Mouse (Mus musculus): ENCODE results near the gene Cuedc1. TPM values are rescaled to one million over a fixed set of nuclear protein-coding genes. Genes with fewer than 3 reads are reported as not detected.
A peak's percentile ranks its signal among the peaks of the same experiment; 100 is the strongest.

The Cuedc1 gene
- polyA plus RNA-seq, 1 experiment from 2014 or later = 23.8 TPM

- 64% methylated on average over 5 of the region's 5 CpGs for WGBS
- H3K4me2 ChIP-seq = no peak overlapping the region
- H3K9me3 ChIP-seq = no peaks in the 10 kb centered on the region
- no peak overlapping the region for H3K27ac ChIP-seq
- ATAC-seq (ENCODE audit: insufficient read depth, low FRiP score, low read depth) = no peak
- H3K9ac ChIP-seq = no peak overlapping the region
- H3K36me3 ChIP-seq = no peaks in the 10 kb centered on the region
- H3K4me1 ChIP-seq = peaks cover 8% of the 10 kb centered on the region; the same call in 1 of the 2 replicates
- no peaks in the 10 kb centered on the region for H3K27me3 ChIP-seq (replicated peaks)
- no peak overlapping the region for H3K4me3 ChIP-seq (replicated peaks)
These were observed 8.7 kb upstream of the Cuedc1 start for GRCm38 (mm10) chr11:88089150-88089549.

- Histone ChIP-seq H3K36me3 (no peaks in the 10 kb centered on the region), H3K4me3 (replicated peaks) (no peak overlapping the region), H3K9me3 (no peaks in the 10 kb centered on the region), H3K27ac (no peak overlapping the region), H3K27me3 (replicated peaks) (no peaks in the 10 kb centered on the region), H3K9ac (no peak overlapping the region), H3K4me1 (peaks cover 8% of the 10 kb centered on the region; the same call in 1 of the 2 replicates), H3K4me2 (no peak overlapping the region)
- no peak for ATAC-seq (ENCODE audit: insufficient read depth, low FRiP score, low read depth)
- 71% methylated on average over 5 of the region's 5 CpGs for WGBS
These were observed 7.6 kb upstream of the Cuedc1 start for GRCm38 (mm10) chr11:88090293-88090692.

DNA sequence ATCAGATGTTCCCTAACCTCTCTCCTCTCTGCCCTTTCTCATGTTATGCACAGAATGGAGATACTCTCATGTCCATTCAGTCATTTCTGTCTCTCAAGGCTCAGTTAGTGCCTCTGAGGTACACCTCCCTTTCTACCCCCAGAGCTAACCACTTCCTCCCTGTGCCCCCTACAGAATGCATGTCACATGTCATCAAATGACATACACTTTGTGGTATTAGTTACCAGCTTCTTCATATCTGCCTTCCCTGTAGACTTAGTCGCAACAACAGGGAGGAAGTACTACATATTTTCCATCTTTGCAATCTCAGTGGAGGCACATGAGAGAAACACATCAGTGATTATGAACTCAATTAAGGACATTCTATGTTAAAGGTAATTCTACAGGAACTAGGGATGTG lies 5.9 kb upstream of the Cuedc1 start:
- no peak for ATAC-seq (ENCODE audit: insufficient read depth, low FRiP score, low read depth)
- WGBS = 65% methylated on average over 1 of the region's 1 CpGs
- Histone ChIP-seq H3K4me1 (peaks cover 10% of the 10 kb centered on the region), H3K27ac (no peak overlapping the region), H3K27me3 (replicated peaks) (no peaks in the 10 kb centered on the region), H3K36me3 (no peaks in the 10 kb centered on the region), H3K9ac (no peak overlapping the region), H3K4me2 (no peak overlapping the region), H3K9me3 (no peaks in the 10 kb centered on the region), H3K4me3 (replicated peaks) (no peak overlapping the region)

DNA sequence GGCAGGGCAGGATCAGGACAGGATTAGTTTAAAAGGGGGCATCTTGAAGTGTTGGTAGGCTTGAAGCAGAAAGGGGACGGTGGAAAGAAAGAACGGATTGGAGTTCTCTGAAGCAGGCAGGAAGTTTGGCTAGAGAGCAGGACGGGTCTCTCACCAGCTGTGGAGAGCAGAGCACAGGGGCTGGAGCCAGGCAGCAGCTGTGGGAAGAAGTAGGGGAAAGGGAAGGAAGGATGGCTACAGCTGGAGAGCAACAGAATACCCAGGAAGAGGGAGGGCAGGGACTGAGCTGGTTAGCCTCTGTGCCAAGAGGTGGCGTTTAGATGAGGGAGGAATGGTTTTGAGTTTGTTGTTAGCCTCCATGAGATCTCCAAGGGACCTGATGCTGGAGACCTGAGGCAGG lies 685 bp upstream of the Cuedc1 start:
- Histone ChIP-seq H3K4me3 (replicated peaks) (no peak overlapping the region), H3K9ac (no peak overlapping the region), H3K36me3 (no peaks in the 10 kb centered on the region), H3K27me3 (replicated peaks) (no peaks in the 10 kb centered on the region), H3K4me2 (peak overlapping the region; percentile 86), H3K9me3 (no peaks in the 10 kb centered on the region), H3K4me1 (peaks cover 21% of the 10 kb centered on the region), H3K27ac (peak overlapping the region; percentile 72)
- WGBS = 15% methylated on average over 4 of the region's 4 CpGs
- 0 out of 2 replicates have a peak, but pooled peaks have one; percentile 54 for ATAC-seq (ENCODE audit: insufficient read depth, low FRiP score, low read depth)

DNA sequence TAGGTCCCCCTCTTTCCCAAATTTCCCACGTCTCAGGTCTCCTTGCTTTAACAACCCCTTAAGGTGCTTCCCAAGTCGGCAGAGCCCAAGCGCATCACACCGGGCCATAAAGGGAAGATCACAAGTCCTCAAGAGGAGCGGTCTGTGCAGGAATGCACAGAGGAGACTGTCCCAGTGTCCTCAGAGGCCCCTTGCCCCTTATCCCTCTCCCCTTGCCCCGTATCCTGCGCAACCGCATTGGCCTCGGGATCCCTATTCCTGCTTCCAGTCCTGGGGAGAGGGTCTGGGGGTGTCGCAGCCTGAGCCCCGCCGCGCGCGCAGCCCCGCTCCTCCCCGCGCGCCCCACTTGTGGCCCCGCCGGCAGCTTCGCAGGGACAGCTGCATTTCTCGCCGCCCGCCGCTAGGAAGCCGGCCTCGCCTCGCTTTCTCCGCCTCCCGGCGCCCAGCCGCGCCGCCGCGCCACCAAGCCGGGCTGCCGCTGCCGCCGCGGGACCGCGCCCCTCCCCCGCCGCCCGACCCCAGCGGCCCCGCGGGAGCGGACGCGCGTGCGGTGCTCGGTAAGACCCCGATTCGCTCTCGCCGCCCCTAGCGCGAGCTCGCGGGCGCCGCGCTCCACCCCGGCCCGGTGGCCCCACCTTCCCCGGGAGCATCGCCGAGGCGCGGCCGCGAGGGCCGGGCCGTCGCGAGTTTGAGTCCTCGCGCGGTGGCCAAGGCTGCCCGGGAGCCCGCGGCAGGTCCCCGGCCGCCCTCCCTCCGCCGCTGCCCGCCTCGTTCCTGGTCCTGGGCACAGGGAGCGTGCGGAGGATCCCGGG lies 1.1 kb downstream of the Cuedc1 start:
- Histone ChIP-seq H3K36me3 (no peaks in the 10 kb centered on the region), H3K27ac (peak overlapping the region; percentile 83), H3K27me3 (replicated peaks) (no peaks in the 10 kb centered on the region), H3K9ac (peak overlapping the region; percentile 73), H3K4me2 (peak overlapping the region; percentile 86), H3K9me3 (no peaks in the 10 kb centered on the region), H3K4me3 (replicated peaks) (peak overlapping the region; percentile 65), H3K4me1 (peaks cover 21% of the 10 kb centered on the region)
- WGBS = under 1% methylated on average over 92 of the region's 95 CpGs
- ATAC-seq (ENCODE audit: insufficient read depth, low FRiP score, low read depth) = peak; percentile 56

- peak; percentile 29; the same call in 1 of the 2 replicates for ATAC-seq (ENCODE audit: insufficient read depth, low FRiP score, low read depth)
- H3K9ac ChIP-seq = peak overlapping the region; percentile 73
- peak overlapping the region; percentile 86 for H3K4me2 ChIP-seq
- H3K4me3 ChIP-seq (replicated peaks) = peak overlapping the region; percentile 65
- H3K36me3 ChIP-seq = no peaks in the 10 kb centered on the region
- H3K9me3 ChIP-seq = no peaks in the 10 kb centered on the region
- H3K4me1 ChIP-seq = peaks cover 21% of the 10 kb centered on the region
- H3K27ac ChIP-seq = peak overlapping the region; percentile 83
- under 1% methylated on average over 27 of the region's 38 CpGs for WGBS
- H3K27me3 ChIP-seq (replicated peaks) = no peaks in the 10 kb centered on the region
These were observed 1.8 kb downstream of the Cuedc1 start for GRCm38 (mm10) chr11:88099599-88100023.

GRCm38 (mm10) chr11:88100170-88100569 lies 2.3 kb downstream of the Cuedc1 start:
- H3K27ac ChIP-seq = 0 out of 2 replicates have a peak overlapping the region, but pooled peaks have one; percentile 83
- 35% methylated on average over 4 of the region's 4 CpGs for whole genome bisulfite sequencing
- no peak overlapping the region for H3K9ac ChIP-seq

GRCm38 (mm10) chr11:88103214-88103941 lies 5.5 kb downstream of the Cuedc1 start:
- no peak for ATAC-seq (ENCODE audit: insufficient read depth, low FRiP score, low read depth)
- H3K36me3 ChIP-seq = no peaks in the 10 kb centered on the region
- WGBS = 86% methylated on average over 19 of the region's 19 CpGs
- H3K4me3 ChIP-seq (replicated peaks) = no peak overlapping the region
- no peak overlapping the region for H3K4me2 ChIP-seq
- peaks cover 21% of the 10 kb centered on the region for H3K4me1 ChIP-seq
- no peaks in the 10 kb centered on the region for H3K27me3 ChIP-seq (replicated peaks)
- no peaks in the 10 kb centered on the region for H3K9me3 ChIP-seq
- H3K9ac ChIP-seq = no peak overlapping the region
- H3K27ac ChIP-seq = no peak overlapping the region

More at GRCm38 (mm10) chr11:88100170-88100569, 2.3 kb downstream of the Cuedc1 start:
- Histone ChIP-seq H3K4me3 (replicated peaks) (peak overlapping the region; percentile 65), H3K36me3 (no peaks in the 10 kb centered on the region), H3K9me3 (no peaks in the 10 kb centered on the region), H3K27me3 (replicated peaks) (no peaks in the 10 kb centered on the region), H3K4me1 (peaks cover 21% of the 10 kb centered on the region), H3K4me2 (peak overlapping the region; percentile 86)
- ATAC-seq (ENCODE audit: insufficient read depth, low FRiP score, low read depth) = no peak

GRCm38 (mm10) chr11:88105494-88106291 lies 7.8 kb downstream of the Cuedc1 start:
- H3K27ac ChIP-seq = no peak overlapping the region
- 65% methylated on average over 6 of the region's 6 CpGs for WGBS
- no peak overlapping the region for H3K4me2 ChIP-seq
- H3K9me3 ChIP-seq = no peaks in the 10 kb centered on the region
- H3K4me1 ChIP-seq = peaks cover 12% of the 10 kb centered on the region
- H3K9ac ChIP-seq = no peak overlapping the region
- no peaks in the 10 kb centered on the region for H3K27me3 ChIP-seq (replicated peaks)
- H3K36me3 ChIP-seq = no peaks in the 10 kb centered on the region
- H3K4me3 ChIP-seq (replicated peaks) = no peak overlapping the region
- no peak for ATAC-seq (ENCODE audit: insufficient read depth, low FRiP score, low read depth)

GRCm38 (mm10) chr11:88106292-88106554 lies 8.4 kb downstream of the Cuedc1 start:
- no peaks in the 10 kb centered on the region for H3K9me3 ChIP-seq
- H3K27me3 ChIP-seq (replicated peaks) = no peaks in the 10 kb centered on the region
- no peak overlapping the region for H3K4me3 ChIP-seq (replicated peaks)
- no peaks in the 10 kb centered on the region for H3K36me3 ChIP-seq
- ATAC-seq (ENCODE audit: insufficient read depth, low FRiP score, low read depth) = no peak
- no peak overlapping the region for H3K4me2 ChIP-seq
- no peak overlapping the region for H3K9ac ChIP-seq
- H3K27ac ChIP-seq = no peak overlapping the region
- 58% methylated on average over 8 of the region's 8 CpGs for WGBS
- peaks cover 12% of the 10 kb centered on the region for H3K4me1 ChIP-seq

DNA sequence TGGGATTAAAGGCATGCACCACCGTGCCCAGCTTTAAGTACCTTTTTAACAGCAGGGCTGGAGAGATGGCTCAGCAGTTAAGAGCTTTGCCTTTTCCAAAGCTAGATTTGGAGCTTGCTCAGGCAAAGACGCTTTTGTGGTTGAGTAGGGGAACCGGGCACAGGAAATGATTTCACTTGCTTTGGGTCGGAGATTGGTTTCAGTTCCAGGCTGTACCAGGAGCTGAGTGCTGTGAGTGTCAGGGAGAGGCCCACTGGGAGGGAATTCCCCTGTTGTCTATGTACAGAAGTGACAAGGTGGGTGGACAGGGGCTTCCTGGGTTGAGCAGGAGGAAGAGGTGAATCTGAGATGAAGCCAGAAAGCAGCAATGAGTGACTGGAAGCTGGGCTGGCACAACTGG lies 9.5 kb downstream of the Cuedc1 start:
- Histone ChIP-seq H3K4me3 (replicated peaks) (no peak overlapping the region), H3K36me3 (no peaks in the 10 kb centered on the region), H3K27ac (no peak overlapping the region), H3K9me3 (no peaks in the 10 kb centered on the region), H3K27me3 (replicated peaks) (no peaks in the 10 kb centered on the region), H3K4me1 (peaks cover 12% of the 10 kb centered on the region), H3K9ac (no peak overlapping the region), H3K4me2 (no peak overlapping the region)
- no peak for ATAC-seq (ENCODE audit: insufficient read depth, low FRiP score, low read depth)
- WGBS = 65% methylated on average over 4 of the region's 4 CpGs

Measured in stomach, embryonic 15.5 days (tissue).